Mouse (Mus musculus): ENCODE data around the gene Actn4. TPM values are rescaled to one million over a fixed set of nuclear protein-coding genes. Genes with fewer than 3 reads are reported as not detected.

Actn4 gene
- total RNA-seq, 1 experiment: 566 TPM

- H3K4me1 ChIP-seq (ENCODE audit: control insufficient read depth in 2 of 2, insufficient read depth in 2 of 2, low read length in 2 of 2, poor library complexity in 1 of 2): peaks cover 0 to 24% of the 10 kb centered on the region in 2 experiments; a peak in 2 of 4 replicates
- no peak for DNase-seq (ENCODE audit: low read depth, low spot score)
- no peaks in the 10 kb centered on the region; the same call in 1 of the 2 replicates for H3K36me3 ChIP-seq (ENCODE audit: control insufficient read depth, insufficient read depth, low read length, poor library complexity, severe bottlenecking)
- H3K9me3 ChIP-seq (ENCODE audit: control insufficient read depth, insufficient read depth, low read depth, low read length): no peaks in the 10 kb centered on the region
- H3K27ac ChIP-seq (ENCODE audit: insufficient read depth, low read depth, low read length, poor library complexity, severe bottlenecking): no peak overlapping the region
- H3K9ac ChIP-seq (ENCODE audit: insufficient read depth, low read depth, low read length, poor library complexity, severe bottlenecking): no peak overlapping the region
- no peak overlapping the region for H3K4me3 ChIP-seq (ENCODE audit: insufficient read depth in 1 of 2, low read depth in 1 of 2, low read length in 2 of 2, poor library complexity in 1 of 2, severe bottlenecking in 1 of 2)
- TF ChIP-seq ZC3H11A (IDR thresholded peaks at IDR 0.05; ENCODE audit: borderline replicate concordance, low read depth, low read length) (no peak), HCFC1 (IDR thresholded peaks at IDR 0.05; ENCODE audit: borderline replicate concordance, insufficient read depth, low read length) (no peak), MAFK (IDR thresholded peaks at IDR 0.05; ENCODE audit: insufficient read depth, low read depth, low read length) (no peak), CHD2 (IDR thresholded peaks at IDR 0.05; ENCODE audit: low read depth, low read length) (no peak), ZNF384 (IDR thresholded peaks at IDR 0.05; ENCODE audit: low read depth, low read length) (no peak)
- in situ Hi-C loops (cut with MboI; ENCODE audit: low sequenced_read_pairs in 2 of 2, unreplicated experiment in 2 of 2): no loop called here
These were observed 81.6 kb downstream of the Actn4 start for GRCm38 (mm10) chr7:28880554-28880953.

- no peak overlapping the region for H3K4me3 ChIP-seq (ENCODE audit: insufficient read depth in 1 of 2, low read depth in 1 of 2, low read length in 2 of 2, poor library complexity in 1 of 2, severe bottlenecking in 1 of 2)
- DNase-seq (ENCODE audit: low read depth, low spot score): peak; percentile 56
- no peaks in the 10 kb centered on the region; the same call in 1 of the 2 replicates for H3K36me3 ChIP-seq (ENCODE audit: control insufficient read depth, insufficient read depth, low read length, poor library complexity, severe bottlenecking)
- no peaks in the 10 kb centered on the region for H3K9me3 ChIP-seq (ENCODE audit: control insufficient read depth, insufficient read depth, low read depth, low read length)
- no peak overlapping the region for H3K9ac ChIP-seq (ENCODE audit: insufficient read depth, low read depth, low read length, poor library complexity, severe bottlenecking)
- in situ Hi-C loops (cut with MboI; ENCODE audit: low sequenced_read_pairs in 2 of 2, unreplicated experiment in 2 of 2): no loop called here
- TF ChIP-seq CHD2 (IDR thresholded peaks at IDR 0.05; ENCODE audit: low read depth, low read length) (no peak), ZNF384 (IDR thresholded peaks at IDR 0.05; ENCODE audit: low read depth, low read length) (no peak), HCFC1 (IDR thresholded peaks at IDR 0.05; ENCODE audit: borderline replicate concordance, insufficient read depth, low read length) (no peak), MAFK (IDR thresholded peaks at IDR 0.05; ENCODE audit: insufficient read depth, low read depth, low read length) (no peak), ZC3H11A (IDR thresholded peaks at IDR 0.05; ENCODE audit: borderline replicate concordance, low read depth, low read length) (no peak)
- peaks cover 0 to 24% of the 10 kb centered on the region in 2 experiments; a peak in 2 of 4 replicates for H3K4me1 ChIP-seq (ENCODE audit: control insufficient read depth in 2 of 2, insufficient read depth in 2 of 2, low read length in 2 of 2, poor library complexity in 1 of 2)
- no peak overlapping the region for H3K27ac ChIP-seq (ENCODE audit: insufficient read depth, low read depth, low read length, poor library complexity, severe bottlenecking)
These were observed 82.5 kb downstream of the Actn4 start for GRCm38 (mm10) chr7:28879606-28880005.

- in situ Hi-C loops (cut with MboI; ENCODE audit: low sequenced_read_pairs in 2 of 2, unreplicated experiment in 2 of 2): no loop called here
- no peaks in the 10 kb centered on the region for H3K9me3 ChIP-seq (ENCODE audit: control insufficient read depth, insufficient read depth, low read depth, low read length)
- DNase-seq (ENCODE audit: low read depth, low spot score): no peak
- no peak for TF ChIP-seq CHD2 (IDR thresholded peaks at IDR 0.05; ENCODE audit: low read depth, low read length)
- no peak for TF ChIP-seq HCFC1 (IDR thresholded peaks at IDR 0.05; ENCODE audit: borderline replicate concordance, insufficient read depth, low read length)
- TF ChIP-seq MAFK (IDR thresholded peaks at IDR 0.05; ENCODE audit: insufficient read depth, low read depth, low read length): no peak
- TF ChIP-seq ZNF384 (IDR thresholded peaks at IDR 0.05; ENCODE audit: low read depth, low read length): no peak
- no peak for TF ChIP-seq ZC3H11A (IDR thresholded peaks at IDR 0.05; ENCODE audit: borderline replicate concordance, low read depth, low read length)
- no peaks in the 10 kb centered on the region for H3K36me3 ChIP-seq (ENCODE audit: control insufficient read depth, insufficient read depth, low read length, poor library complexity, severe bottlenecking)
- no peak overlapping the region for H3K9ac ChIP-seq (ENCODE audit: insufficient read depth, low read depth, low read length, poor library complexity, severe bottlenecking)
- H3K4me1 ChIP-seq (ENCODE audit: control insufficient read depth in 2 of 2, insufficient read depth in 2 of 2, low read length in 2 of 2, poor library complexity in 1 of 2): peaks cover 0 to 24% of the 10 kb centered on the region in 2 experiments; a peak in 2 of 4 replicates
- H3K4me3 ChIP-seq (ENCODE audit: insufficient read depth in 1 of 2, low read depth in 1 of 2, low read length in 2 of 2, poor library complexity in 1 of 2, severe bottlenecking in 1 of 2): no peak overlapping the region
- no peak overlapping the region for H3K27ac ChIP-seq (ENCODE audit: insufficient read depth, low read depth, low read length, poor library complexity, severe bottlenecking)
These were observed 84.3 kb downstream of the Actn4 start for GRCm38 (mm10) chr7:28877856-28878255.

- H3K36me3 ChIP-seq (ENCODE audit: control insufficient read depth, insufficient read depth, low read length, poor library complexity, severe bottlenecking): no peaks in the 10 kb centered on the region
- in situ Hi-C loops (cut with MboI; ENCODE audit: low sequenced_read_pairs in 2 of 2, unreplicated experiment in 2 of 2): no loop called here
- H3K27ac ChIP-seq (ENCODE audit: insufficient read depth, low read depth, low read length, poor library complexity, severe bottlenecking): no peak overlapping the region
- H3K4me1 ChIP-seq (ENCODE audit: control insufficient read depth in 2 of 2, insufficient read depth in 2 of 2, low read length in 2 of 2, poor library complexity in 1 of 2): peaks cover 0 to 24% of the 10 kb centered on the region in 2 experiments; a peak in 2 of 4 replicates
- no peaks in the 10 kb centered on the region for H3K9me3 ChIP-seq (ENCODE audit: control insufficient read depth, insufficient read depth, low read depth, low read length)
- H3K9ac ChIP-seq (ENCODE audit: insufficient read depth, low read depth, low read length, poor library complexity, severe bottlenecking): no peak overlapping the region
- DNase-seq (ENCODE audit: low read depth, low spot score): no peak
- TF ChIP-seq MAFK (IDR thresholded peaks at IDR 0.05; ENCODE audit: insufficient read depth, low read depth, low read length): peak; percentile 65; the same call in 1 of the 2 replicates
- no peak for TF ChIP-seq ZC3H11A (IDR thresholded peaks at IDR 0.05; ENCODE audit: borderline replicate concordance, low read depth, low read length)
- H3K4me3 ChIP-seq (ENCODE audit: insufficient read depth in 1 of 2, low read depth in 1 of 2, low read length in 2 of 2, poor library complexity in 1 of 2, severe bottlenecking in 1 of 2): no peak overlapping the region
These were observed 85.0 kb downstream of the Actn4 start for GRCm38 (mm10) chr7:28877155-28877554.

GRCm38 (mm10) chr7:28876099-28876498, 86.0 kb downstream of the Actn4 start:
- no peaks in the 10 kb centered on the region for H3K36me3 ChIP-seq (ENCODE audit: control insufficient read depth, insufficient read depth, low read length, poor library complexity, severe bottlenecking)
- peaks cover 0 to 16% of the 10 kb centered on the region in 2 experiments; a peak in 1 of 4 replicates for H3K4me1 ChIP-seq (ENCODE audit: control insufficient read depth in 2 of 2, insufficient read depth in 2 of 2, low read length in 2 of 2, poor library complexity in 1 of 2)
- DNase-seq (ENCODE audit: low read depth, low spot score): no peak
- in situ Hi-C loops (cut with MboI; ENCODE audit: low sequenced_read_pairs in 2 of 2, unreplicated experiment in 2 of 2): no loop called here
- no peak overlapping the region for H3K4me3 ChIP-seq (ENCODE audit: insufficient read depth in 1 of 2, low read depth in 1 of 2, low read length in 2 of 2, poor library complexity in 1 of 2, severe bottlenecking in 1 of 2)
- TF ChIP-seq HCFC1 (IDR thresholded peaks at IDR 0.05; ENCODE audit: borderline replicate concordance, insufficient read depth, low read length) (no peak), ZC3H11A (IDR thresholded peaks at IDR 0.05; ENCODE audit: borderline replicate concordance, low read depth, low read length) (no peak), CHD2 (IDR thresholded peaks at IDR 0.05; ENCODE audit: low read depth, low read length) (no peak)
- no peak overlapping the region for H3K9ac ChIP-seq (ENCODE audit: insufficient read depth, low read depth, low read length, poor library complexity, severe bottlenecking)
- H3K27ac ChIP-seq (ENCODE audit: insufficient read depth, low read depth, low read length, poor library complexity, severe bottlenecking): no peak overlapping the region
- H3K9me3 ChIP-seq (ENCODE audit: control insufficient read depth, insufficient read depth, low read depth, low read length): no peaks in the 10 kb centered on the region
